Mouse (Mus musculus) hindbrain, postnatal 0 days (tissue): ENCODE results near the gene Rcsd1. TPM values are rescaled to one million over a fixed set of nuclear protein-coding genes. Genes with fewer than 3 reads are reported as not detected.
A peak's percentile ranks its signal among the peaks of the same experiment; 100 is the strongest.

ENCODE experiments used
- ATAC-seq: fragments of 200-750 bp; cut with Nextera tagmentation; 2 replicates; pipeline ENCODE4 v1.8.0; 2017; ENCODE audit warnings: mild to moderate bottlenecking, moderate TSS enrichment, moderate library complexity
- DNase-seq: peaks from one replicate; pipeline ENCODE4 v3.0.0-alpha.2; 2015; ENCODE audit warnings: low spot score
- H3K27ac ChIP-seq: fragments of 300-500 bp; sonication (generic); 2 replicates; pipeline ENCODE4 v1.5.1; 2014; ENCODE audit warnings: mild to moderate bottlenecking
- H3K27me3 ChIP-seq: fragments of 300-500 bp; sonication (generic); 2 replicates; pipeline ENCODE4 v1.6.1; 2014; ENCODE audit warnings: low read length, mixed read lengths; ENCODE audit not compliant: insufficient read depth
- H3K36me3 ChIP-seq: fragments of 300-500 bp; sonication (generic); 2 replicates; pipeline ENCODE4 v1.6.1; 2014; ENCODE audit warnings: low read length, mixed read lengths; ENCODE audit not compliant: insufficient read depth
- H3K4me1 ChIP-seq: fragments of 300-500 bp; sonication (generic); 2 replicates; pipeline ENCODE4 v1.6.1; 2014; ENCODE audit warnings: antibody characterized with exemption, low read length, mixed read lengths; ENCODE audit not compliant: insufficient read depth
- H3K4me2 ChIP-seq: fragments of 300-500 bp; sonication (generic); 2 replicates; pipeline ENCODE4 v1.6.1; 2014; ENCODE audit warnings: low read depth, mild to moderate bottlenecking, low read length, moderate library complexity, mixed read lengths
- H3K4me3 ChIP-seq: fragments of 300-500 bp; sonication (generic); 2 replicates; pipeline ENCODE4 v1.5.1; 2014; ENCODE audit warnings: low read length
- H3K9ac ChIP-seq: fragments of 300-500 bp; sonication (generic); replicated peaks from 2 replicates; pipeline ENCODE4 v1.6.1; 2014; ENCODE audit warnings: mild to moderate bottlenecking, low read length, moderate library complexity, mixed read lengths
- H3K9me3 ChIP-seq: fragments of 300-500 bp; sonication (generic); 2 replicates; pipeline ENCODE4 v1.6.1; 2016; ENCODE audit warnings: low read length, mixed read lengths
- CTCF ChIP-seq: IDR thresholded peaks from 2 replicates; pipeline ENCODE4 v1.5.1; 2016; ENCODE audit warnings: antibody characterized with exemption, control low read depth, low read depth
- WGBS: fragments of 180-500 bp; shearing (Covaris S2); extraction: QIAGEN DNeasy Blood & Tissue Kit; methylation state at CpG from one replicate; pipeline ENCODE4 v1.1.7; 2014; 5-methylcytosine and 5-hydroxymethylcytosine counted together
- polyA plus RNA-seq: library from polyadenylated mRNA; unstranded; fragments of >200 nt; fragmentation: Nextera tagmentation; extraction: Ambion mirVana; gene quantifications from 2 replicates; pipeline ENCODE4 v1.2.1, GENCODE M21; 2015
- total RNA-seq: library from RNA; depleted of rRNA; stranded (reverse); fragments of >200 nt; gene quantifications from 2 replicates; pipeline ENCODE4 v1.2.3, GENCODE M21; 2014

The Rcsd1 gene
- total and polyA plus RNA-seq, 2 experiments from 2014 or later, result 6.0 to 9.2 TPM

- DNase-seq (no peak), ATAC-seq (peak; percentile 29; the same call in 1 of the 2 replicates)
- TF ChIP-seq CTCF, result no peak
- Histone ChIP-seq H3K27ac (no peak overlapping the region), H3K4me3 (no peak overlapping the region), H3K27me3 (no peaks in the 10 kb centered on the region), H3K4me2 (no peak overlapping the region), H3K4me1 (no peaks in the 10 kb centered on the region), H3K36me3 (no peaks in the 10 kb centered on the region), H3K9ac (no peak overlapping the region), H3K9me3 (no peaks in the 10 kb centered on the region)
- 35% methylated on average over 3 of the region's 3 CpGs for WGBS
Observed at GRCm38 (mm10) chr1:165691516-165691915, 18.0 kb downstream of the Rcsd1 start.

DNA sequence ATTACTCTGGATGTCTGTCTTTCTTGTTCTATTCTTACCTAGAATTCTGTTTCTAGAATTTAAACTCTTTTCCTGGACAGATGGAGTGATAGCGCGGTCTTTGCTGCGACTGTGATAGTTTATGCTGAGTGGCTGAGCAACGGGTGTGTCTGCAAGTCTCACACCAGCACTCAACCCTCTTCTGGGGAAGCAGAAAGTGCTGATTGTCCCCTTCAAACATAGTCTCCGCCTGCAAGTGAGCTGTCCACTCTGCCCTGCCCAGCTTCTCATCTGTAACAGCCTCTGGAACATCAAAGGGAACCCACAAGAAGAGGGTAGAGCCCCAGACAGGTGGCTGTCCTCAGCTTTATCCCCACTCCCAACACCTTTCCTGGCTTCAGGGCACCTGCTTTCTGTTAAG is 19.7 kb downstream of the Rcsd1 start:
- Histone ChIP-seq H3K27ac (no peak overlapping the region), H3K4me2 (no peak overlapping the region), H3K9ac (no peak overlapping the region), H3K36me3 (no peaks in the 10 kb centered on the region), H3K9me3 (no peaks in the 10 kb centered on the region), H3K4me3 (no peak overlapping the region), H3K27me3 (no peaks in the 10 kb centered on the region), H3K4me1 (no peaks in the 10 kb centered on the region)
- no peak for TF ChIP-seq CTCF
- ATAC-seq (no peak), DNase-seq (no peak)
- 76% methylated on average over 5 of the region's 5 CpGs for WGBS

- Histone ChIP-seq H3K4me1 (no peaks in the 10 kb centered on the region), H3K4me2 (no peak overlapping the region), H3K9me3 (no peaks in the 10 kb centered on the region), H3K36me3 (no peaks in the 10 kb centered on the region), H3K27me3 (no peaks in the 10 kb centered on the region), H3K4me3 (no peak overlapping the region), H3K27ac (no peak overlapping the region), H3K9ac (no peak overlapping the region)
- DNase-seq (no peak), ATAC-seq (no peak)
- TF ChIP-seq CTCF, result no peak
- 86% methylated on average over 2 of the region's 2 CpGs for WGBS
Observed at GRCm38 (mm10) chr1:165687861-165688260, 21.7 kb downstream of the Rcsd1 start.

- no peak overlapping the region for H3K9ac ChIP-seq
- H3K9me3 ChIP-seq, result no peaks in the 10 kb centered on the region
- no peak overlapping the region for H3K27ac ChIP-seq
- H3K36me3 ChIP-seq, result no peaks in the 10 kb centered on the region
- 40% methylated on average over 8 of the region's 8 CpGs for WGBS
- no peak overlapping the region for H3K4me2 ChIP-seq
- peak; percentile 47 for DNase-seq
- H3K4me1 ChIP-seq, result no peaks in the 10 kb centered on the region
- no peak for ATAC-seq
- no peaks in the 10 kb centered on the region for H3K27me3 ChIP-seq
- no peak for TF ChIP-seq CTCF
- H3K4me3 ChIP-seq, result no peak overlapping the region
Observed at GRCm38 (mm10) chr1:165686963-165687362, 22.6 kb downstream of the Rcsd1 start.

DNA sequence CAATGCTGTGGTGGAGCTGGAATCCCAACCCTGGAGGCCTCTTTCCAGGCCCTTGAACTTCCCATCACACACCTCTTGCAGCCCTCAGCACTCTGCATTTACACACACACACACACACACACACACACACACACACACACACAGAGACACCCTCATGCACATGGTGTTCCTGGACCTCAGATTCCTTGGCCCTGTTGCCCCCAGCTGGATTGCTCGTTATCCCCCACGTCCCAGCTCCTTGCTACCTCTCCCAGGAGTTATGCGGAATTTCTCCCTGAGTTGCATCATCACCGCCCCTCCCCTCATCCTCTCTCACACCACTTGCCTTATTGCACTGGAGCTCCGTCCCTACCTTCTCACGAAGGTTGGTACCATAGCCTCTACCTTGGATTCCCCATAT is 23.2 kb downstream of the Rcsd1 start:
- Histone ChIP-seq H3K9me3 (no peaks in the 10 kb centered on the region), H3K36me3 (no peaks in the 10 kb centered on the region), H3K4me3 (no peak overlapping the region), H3K4me1 (no peaks in the 10 kb centered on the region), H3K27me3 (no peaks in the 10 kb centered on the region), H3K9ac (no peak overlapping the region), H3K27ac (no peak overlapping the region), H3K4me2 (no peak overlapping the region)
- no peak for DNase-seq
- 66% methylated on average over 6 of the region's 6 CpGs for WGBS
- no peak for TF ChIP-seq CTCF
- ATAC-seq, result no peak

- H3K27ac ChIP-seq, result no peak overlapping the region
- no peak overlapping the region for H3K9ac ChIP-seq
- no peaks in the 10 kb centered on the region for H3K36me3 ChIP-seq
- H3K4me1 ChIP-seq, result no peaks in the 10 kb centered on the region
- no peaks in the 10 kb centered on the region for H3K9me3 ChIP-seq
- H3K4me3 ChIP-seq, result no peak overlapping the region
- WGBS, result 65% methylated on average over 15 of the region's 15 CpGs
- no peaks in the 10 kb centered on the region for H3K27me3 ChIP-seq
- no peak overlapping the region for H3K4me2 ChIP-seq
- TF ChIP-seq CTCF, result no peak
- ATAC-seq (no peak), DNase-seq (no peak)
Observed at GRCm38 (mm10) chr1:165684261-165685203, 25.0 kb downstream of the Rcsd1 start.
